In genomic region chr14:61834291-61834936, GRCm38 (mm10) we compare ENCODE assay signal across 12 mouse cellular contexts.
A peak's percentile ranks its signal among the peaks of the same experiment; 100 is the strongest.
DNase-seq lines count a peak whose midpoint lies in the region; ATAC-seq and TF ChIP-seq lines count a peak whose summit lies in the region.
"Had no signal": no experiment of that assay in that cellular context is flagged by ENCODE, and none has a peak within 500 bp of the region (broad histone marks: within the 10 kb centered on the region; RNA-seq: fewer than 3 reads in every experiment).

No protein-coding gene starts in this region.

- WGBS in embryonic facial prominence, embryonic 15.5 days: 57% methylated on average over 8 of the region's 8 CpGs

- peak; percentile 54 for ATAC-seq in embryonic facial prominence, embryonic 15.5 days (ENCODE audit: insufficient number of reproducible peaks, low FRiP score, low TSS enrichment, low read depth)

- no peaks in the 10 kb centered on the region for H3K27me3 ChIP-seq in embryonic facial prominence, embryonic 15.5 days
- H3K27me3 ChIP-seq: neural tube, embryonic 12.5 days had no signal

- H3K9me3 ChIP-seq in embryonic facial prominence, embryonic 15.5 days (replicated peaks): no peaks in the 10 kb centered on the region
- H3K9me3 ChIP-seq: neural tube, embryonic 12.5 days had no signal

- H3K4me1 ChIP-seq in embryonic facial prominence, embryonic 15.5 days: peaks cover 10% of the 10 kb centered on the region
- H3K4me1 ChIP-seq: neural tube, embryonic 12.5 days had no signal

- peak; percentile 2 for DNase-seq in left cerebral cortex, postnatal 4 days
- DNase-seq in left cerebral cortex, postnatal 36 days (ENCODE audit: low spot score in 2 of 2): no peak
- DNase-seq in ZHBTc4 (ENCODE audit: low read depth, low spot score): peak; percentile 11
- peak; percentile 22 for DNase-seq in mesoderm, embryonic 11.5 days (ENCODE audit: low read depth, low spot score)
- DNase-seq in gastrocnemius, postnatal 14 days: no peak
- DNase-seq in gastrocnemius, adult 2 months: no peak
- DNase-seq: adrenal gland, adult 2 months; cerebellum, adult 9-10 months; right cerebral cortex, postnatal 14 days; thymus, postnatal 25 days had no signal

- TF ChIP-seq CTCF in gastrocnemius, adult 2 months (IDR thresholded peaks at IDR 0.05): no peak

- H3K27ac ChIP-seq in embryonic facial prominence, embryonic 15.5 days (replicated peaks): 0 out of 2 replicates have a peak overlapping the region, but pooled peaks have one; percentile 4
- no peak overlapping the region for H3K27ac ChIP-seq in gastrocnemius, adult 2 months
- H3K27ac ChIP-seq: neural tube, embryonic 12.5 days had no signal

- no peak overlapping the region for H3K4me3 ChIP-seq in embryonic facial prominence, embryonic 15.5 days (replicated peaks)
- H3K4me3 ChIP-seq in gastrocnemius, adult 2 months: no peak overlapping the region
- H3K4me3 ChIP-seq: neural tube, embryonic 12.5 days had no signal

- no peaks in the 10 kb centered on the region for H3K36me3 ChIP-seq in embryonic facial prominence, embryonic 15.5 days
- H3K36me3 ChIP-seq: neural tube, embryonic 12.5 days had no signal

- no peak overlapping the region for H3K9ac ChIP-seq in embryonic facial prominence, embryonic 15.5 days
- H3K9ac ChIP-seq: neural tube, embryonic 12.5 days had no signal

- no peak overlapping the region for H3K4me2 ChIP-seq in embryonic facial prominence, embryonic 15.5 days (replicated peaks)
- H3K4me2 ChIP-seq: neural tube, embryonic 12.5 days had no signal

- intact Hi-C loops in left cerebral cortex, postnatal 4 days (cut with DNase I): no loop called here
- intact Hi-C loops in left cerebral cortex, postnatal 36 days (cut with DNase I): no loop called here
- intact Hi-C loops in gastrocnemius, postnatal 14 days (cut with DNase I; ENCODE audit: low total_unique reads): no loop called here
- intact Hi-C loops in gastrocnemius, adult 2 months (cut with DNase I): no loop called here

Comparison
In these comparisons a context has a peak if more than half of its experiments do, and no peak if none do; other contexts are left out.
1. DNase-seq: peak in left cerebral cortex, postnatal 4 days (single experiment), ZHBTc4 (single experiment) and mesoderm, embryonic 11.5 days (single experiment); none in left cerebral cortex, postnatal 36 days (0 of 2), gastrocnemius, postnatal 14 days (single experiment) and gastrocnemius, adult 2 months (single experiment).